Mouse (Mus musculus) CH12.LX (cell line): Measurements from ENCODE around the gene Atpaf1. TPM values are rescaled to one million over a fixed set of nuclear protein-coding genes. Genes with fewer than 3 reads are reported as not detected.

ENCODE experiments used
- DNase-seq: peaks from one replicate; pipeline ENCODE4 v3.0.0-alpha.2; 2013; ENCODE audit errors: extremely low read depth
- H3K27ac ChIP-seq: 2 replicates; pipeline ENCODE4 v1.5.1; 2012; ENCODE audit warnings: low read depth, mild to moderate bottlenecking, control low read depth, moderate library complexity; ENCODE audit not compliant: insufficient read depth
- H3K27me3 ChIP-seq: replicated peaks from 2 replicates; pipeline ENCODE3; 2012; ENCODE audit warnings: inconsistent platforms
- H3K36me3 ChIP-seq, 2 experiments: replicated peaks in 1 of 2; 2 replicates each; pipeline versions ENCODE3 to v1.6.1; 2012; ENCODE audit warnings: inconsistent platforms in 1 of 2, low read length in 1 of 2, mild to moderate bottlenecking in 1 of 2, mixed read lengths in 1 of 2, moderate library complexity in 1 of 2; ENCODE audit not compliant: control insufficient read depth in 1 of 2, insufficient read depth in 1 of 2
- H3K4me1 ChIP-seq, 2 experiments: 2 replicates each; pipeline ENCODE4 v1.6.1; 2012; ENCODE audit warnings: inconsistent platforms in 1 of 2, moderate library complexity in 1 of 2; ENCODE audit not compliant: insufficient read depth in 2 of 2, control insufficient read depth in 1 of 2
- H3K4me2 ChIP-seq: 2 replicates; pipeline ENCODE4 v1.6.1; 2012; ENCODE audit warnings: low read depth, mild to moderate bottlenecking, control low read depth; ENCODE audit not compliant: poor library complexity, insufficient read depth, severe bottlenecking
- H3K4me3 ChIP-seq, 3 experiments: fragments of 150-350 bp in 1 of 3; sonication (generic) in 1 of 3; replicated peaks in 1 of 3; 2 replicates each; pipeline versions ENCODE3 to v1.5.1; 2011 to 2012; ENCODE audit warnings: low read depth in 2 of 3, low read length in 2 of 3, mild to moderate bottlenecking in 2 of 3, moderate library complexity in 2 of 3, control low read depth in 1 of 3, improper control_type of control experiment in 1 of 3, inconsistent platforms in 1 of 3, mixed read lengths in 1 of 3; ENCODE audit not compliant: poor library complexity in 1 of 3
- H3K79me2 ChIP-seq: replicated peaks from 2 replicates; pipeline ENCODE4 v1.6.1; 2012; ENCODE audit warnings: mild to moderate bottlenecking, moderate library complexity; ENCODE audit not compliant: control insufficient read depth, poor library complexity, insufficient read depth, severe bottlenecking; ENCODE audit errors: extremely low read depth
- H3K9ac ChIP-seq: 2 replicates; pipeline ENCODE4 v1.6.1; 2012; ENCODE audit warnings: low read depth, mild to moderate bottlenecking, control low read depth, moderate library complexity; ENCODE audit not compliant: insufficient read depth
- H3K9me3 ChIP-seq: replicated peaks from 2 replicates; pipeline ENCODE3; 2012; ENCODE audit warnings: low read length, inconsistent platforms, mixed read lengths
- CHD1 ChIP-seq: IDR thresholded peaks from 2 replicates; pipeline ENCODE4 v1.6.1; 2012; ENCODE audit warnings: low read depth, low read length, improper control_type of control experiment, inconsistent platforms
- CTCF ChIP-seq, 2 experiments: IDR thresholded peaks in 1 of 2; conservative IDR thresholded peaks in 1 of 2; 2 replicates each; pipeline ENCODE4 v1.5.1; 2011 to 2012; ENCODE audit warnings: low read depth in 2 of 2, low read length in 2 of 2, improper control_type of control experiment in 1 of 2, inconsistent platforms in 1 of 2, mild to moderate bottlenecking in 1 of 2, moderate library complexity in 1 of 2
- E2F4 ChIP-seq: IDR thresholded peaks from 2 replicates; pipeline ENCODE4 v1.6.1; 2011; ENCODE audit warnings: low read depth, low read length, improper control_type of control experiment; ENCODE audit not compliant: insufficient replicate concordance
- ELF1 ChIP-seq: IDR thresholded peaks from 2 replicates; pipeline ENCODE4 v1.6.1; 2014; ENCODE audit warnings: low read depth, mild to moderate bottlenecking, inconsistent platforms, low read length, improper control_type of control experiment
- EP300 ChIP-seq: IDR thresholded peaks from 2 replicates; pipeline ENCODE4 v1.6.1; 2011; ENCODE audit warnings: low read length, improper control_type of control experiment
- ETS1 ChIP-seq: conservative IDR thresholded peaks from 2 replicates; pipeline ENCODE4 v1.6.1; 2012; ENCODE audit warnings: low read depth, mild to moderate bottlenecking, inconsistent platforms, low read length, improper control_type of control experiment, moderate library complexity
- GABPA ChIP-seq: IDR thresholded peaks from 2 replicates; pipeline ENCODE4 v1.6.1; 2012; ENCODE audit warnings: low read depth, low read length, improper control_type of control experiment, inconsistent platforms; ENCODE audit not compliant: insufficient replicate concordance
- HCFC1 ChIP-seq: IDR thresholded peaks from 2 replicates; pipeline ENCODE4 v1.6.1; 2012; ENCODE audit warnings: low read depth, mild to moderate bottlenecking, inconsistent platforms, low read length, improper control_type of control experiment
- IRF4 ChIP-seq: IDR thresholded peaks from 2 replicates; pipeline ENCODE4 v1.6.1; 2014; ENCODE audit warnings: low read depth, mild to moderate bottlenecking, inconsistent platforms, low read length, improper control_type of control experiment
- KAT2A ChIP-seq: IDR thresholded peaks from 2 replicates; pipeline ENCODE4 v1.6.1; 2012; ENCODE audit warnings: low read length, improper control_type of control experiment, inconsistent platforms; ENCODE audit not compliant: insufficient replicate concordance
- MXI1 ChIP-seq: IDR thresholded peaks from 2 replicates; pipeline ENCODE4 v1.6.1; 2011; ENCODE audit warnings: mild to moderate bottlenecking, low read depth, low read length, improper control_type of control experiment
- NELFE ChIP-seq: IDR thresholded peaks from 2 replicates; pipeline ENCODE4 v1.6.1; 2011; ENCODE audit warnings: low read depth, low read length, improper control_type of control experiment
- NRF1 ChIP-seq: IDR thresholded peaks from 2 replicates; pipeline ENCODE4 v1.6.1; 2014; ENCODE audit warnings: low read depth, mild to moderate bottlenecking, inconsistent platforms, low read length, improper control_type of control experiment, moderate library complexity
- POLR2A ChIP-seq: IDR thresholded peaks from 2 replicates; pipeline ENCODE4 v1.6.1; 2011; ENCODE audit warnings: low read depth, mild to moderate bottlenecking, improper control_type of control experiment, low read length
- RAD21 ChIP-seq: IDR thresholded peaks from 2 replicates; pipeline ENCODE4 v1.6.1; 2011; ENCODE audit warnings: low read depth, mild to moderate bottlenecking, low read length, improper control_type of control experiment, moderate library complexity
- SIN3A ChIP-seq: IDR thresholded peaks from 2 replicates; pipeline ENCODE4 v1.6.1; 2012; ENCODE audit warnings: low read length, improper control_type of control experiment, inconsistent platforms
- SMC3 ChIP-seq: IDR thresholded peaks from 2 replicates; pipeline ENCODE4 v1.6.1; 2011; ENCODE audit warnings: low read depth, low read length, improper control_type of control experiment
- TCF12 ChIP-seq: IDR thresholded peaks from 2 replicates; pipeline ENCODE4 v1.6.1; 2014; ENCODE audit warnings: low read depth, mild to moderate bottlenecking, inconsistent platforms, low read length, improper control_type of control experiment
- UBTF ChIP-seq: IDR thresholded peaks from 2 replicates; pipeline ENCODE4 v1.6.1; 2012; ENCODE audit warnings: low read depth, mild to moderate bottlenecking, inconsistent platforms, low read length, improper control_type of control experiment, moderate library complexity
- USF1 ChIP-seq: IDR thresholded peaks from 2 replicates; pipeline ENCODE4 v1.6.1; 2014; ENCODE audit warnings: low read depth, mild to moderate bottlenecking, inconsistent platforms, low read length, improper control_type of control experiment
- ZKSCAN1 ChIP-seq: IDR thresholded peaks from 2 replicates; pipeline ENCODE4 v1.6.1; 2012; ENCODE audit warnings: low read depth, inconsistent platforms, low read length, improper control_type of control experiment, borderline replicate concordance
- dilution Hi-C: fragments of 300-500 bp; cut with MboI; formaldehyde crosslinking; loops from 2 replicates; pipeline ENCODE4 v1.14.3; 2020; ENCODE audit warnings: low sequenced_read_pairs; ENCODE audit not compliant: extremely low pct_unique_long_range_greater_than_20kb, extremely low pct_ligation_motif_present
- in situ Hi-C: fragments of 300-500 bp; cut with MboI; formaldehyde crosslinking; loops from 3 replicates; pipeline ENCODE4 v1.14.3; 2019; ENCODE audit warnings: low sequenced_read_pairs, low pct_ligation_motif_present, low pct_unique_long_range_greater_than_20kb, mixed read lengths
- polyA plus RNA-seq: library from polyadenylated mRNA; unstranded; fragments of >175 nt; gene quantifications from 2 replicates; pipeline ENCODE4 v1.2.1, GENCODE M21; 2012; ENCODE audit warnings: low read depth; ENCODE audit not compliant: insufficient read length
- total RNA-seq, 2 experiments: library from RNA; depleted of rRNA; stranded (reverse); fragments of 300-350 nt in 1 of 2; fragments of >200 nt in 1 of 2; gene quantifications; 2 replicates each; pipeline ENCODE4 v1.2.3; 2012 to 2014

The Atpaf1 gene
- total and polyA plus RNA-seq, 3 experiments: 24.3 to 36.3 (median 27.7) TPM

- TF ChIP-seq NRF1: peak; percentile 25; the same call in 1 of the 2 replicates
- peak; percentile 84 for TF ChIP-seq NELFE
- peak; percentile 39; the same call in 1 of the 2 replicates for TF ChIP-seq ETS1
- peak; percentile 57 for TF ChIP-seq IRF4
- no peak for TF ChIP-seq ZKSCAN1
- TF ChIP-seq CHD1: no peak
- no peak for TF ChIP-seq EP300
Measured at GRCm38 (mm10) chr4:115737551-115738041, 47.0 kb upstream of the Atpaf1 start, which contains the start of gene Efcab14 (continued).

DNA sequence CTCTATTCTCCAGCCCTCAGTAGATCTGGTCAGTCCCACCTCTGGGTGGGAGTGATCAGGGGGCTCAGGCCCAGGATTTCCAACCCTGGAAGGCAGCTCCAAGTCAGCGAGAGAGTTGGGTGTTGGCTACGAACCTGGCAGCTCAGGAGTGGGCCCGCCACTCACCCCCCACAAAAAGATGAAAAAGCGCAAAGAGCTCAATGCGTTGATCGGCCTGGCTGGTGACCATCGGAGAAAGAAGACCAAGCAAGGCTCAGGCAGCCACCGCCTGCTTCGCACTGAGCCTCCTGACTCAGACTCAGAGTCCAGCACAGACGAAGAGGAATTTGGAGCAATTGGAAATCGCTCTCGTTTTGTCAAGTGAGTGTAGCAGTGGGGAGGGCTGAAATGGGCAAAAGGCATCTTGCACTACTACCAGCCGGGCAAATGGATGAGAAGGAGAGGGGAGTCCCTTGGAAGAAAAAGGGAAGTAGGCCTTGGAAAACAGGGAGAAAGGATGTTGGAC lies 46.1 kb upstream of the Atpaf1 start:
- Histone ChIP-seq H3K79me2 (peaks cover 21% of the 10 kb centered on the region), H3K27me3 (peaks cover 13% of the 10 kb centered on the region), H3K9ac (peak overlapping the region; percentile 91), H3K4me2 (peak overlapping the region; percentile 89), H3K27ac (no peak overlapping the region), H3K4me1 (peaks cover 7 to 44% of the 10 kb centered on the region in 2 experiments), H3K36me3 (peaks cover 23 to 30% of the 10 kb centered on the region in 2 experiments), H3K4me3 (peak overlapping the region; percentile 69 to 99 (median 89)), H3K9me3 (no peaks in the 10 kb centered on the region)
- DNase-seq: no peak
- TF ChIP-seq NRF1 (no peak), E2F4 (no peak), RAD21 (no peak), ETS1 (no peak), SIN3A (no peak), IRF4 (no peak), KAT2A (no peak), USF1 (no peak), ELF1 (no peak), POLR2A (no peak), TCF12 (no peak), NELFE (no peak), HCFC1 (no peak), SMC3 (no peak), MXI1 (no peak), CHD1 (no peak), UBTF (no peak), CTCF (conservative IDR thresholded peaks at IDR 0.05 in 1 of 2, IDR thresholded peaks at IDR 0.05 in 1 of 2; ENCODE audit: low read depth in 2 of 2, low read length in 2 of 2) (no peak), GABPA (no peak)
- dilution Hi-C loops: no loop called here
- in situ Hi-C loops: loop anchor here (10.0 kb wide), 2 partner anchors 156 to 216 kb away; partner anchors contain the start of gene 6430628N08Rik
